Mouse (Mus musculus) bone marrow macrophage, adult 2 months (primary cell): Measurements from ENCODE around the gene Fermt3. TPM values are rescaled to one million over a fixed set of nuclear protein-coding genes. Genes with fewer than 3 reads are reported as not detected.

Experiments
- H3K27ac ChIP-seq: 2 replicates; pipeline ENCODE4 v1.5.1; 2012; ENCODE audit warnings: low read depth, low read length; ENCODE audit not compliant: insufficient read depth
- H3K4me1 ChIP-seq: 2 replicates; pipeline ENCODE4 v1.6.1; 2012; ENCODE audit warnings: low read length; ENCODE audit not compliant: control insufficient read depth, insufficient read depth
- H3K4me3 ChIP-seq: 2 replicates; pipeline ENCODE4 v1.5.1; 2012; ENCODE audit warnings: mild to moderate bottlenecking, low read length, moderate library complexity; ENCODE audit not compliant: insufficient read depth
- CTCF ChIP-seq: IDR thresholded peaks from 2 replicates; pipeline ENCODE4 v1.5.1; 2012; ENCODE audit warnings: low read depth, mild to moderate bottlenecking, low read length, moderate library complexity
- POLR2A ChIP-seq: IDR thresholded peaks from 2 replicates; pipeline ENCODE4 v1.6.1; 2012; ENCODE audit warnings: mild to moderate bottlenecking, low read depth, low read length, borderline replicate concordance
- polyA plus RNA-seq: library from polyadenylated mRNA; stranded (reverse); fragments of >200 nt; gene quantifications from 2 replicates; pipeline ENCODE4 v1.2.4, GENCODE M21; 2012; ENCODE audit not compliant: missing spikeins, insufficient read depth, insufficient read length

The Fermt3 gene
- polyA plus RNA-seq, 1 experiment: 190 TPM

GRCm38 (mm10) chr19:6980381-6981093 is 38.7 kb downstream of the Fermt3 start, which contains the start of gene Fkbp2:
TSS of gene Fkbp2 (minus strand) at chr19:6980501.
- Histone ChIP-seq H3K4me1 (peaks cover 18% of the 10 kb centered on the region), H3K4me3 (peak within 1 kb of the TSS; percentile 75), H3K27ac (peak within 1 kb of the TSS; percentile 81)
- TF ChIP-seq CTCF (no peak), POLR2A (peak; percentile 92)

DNA sequence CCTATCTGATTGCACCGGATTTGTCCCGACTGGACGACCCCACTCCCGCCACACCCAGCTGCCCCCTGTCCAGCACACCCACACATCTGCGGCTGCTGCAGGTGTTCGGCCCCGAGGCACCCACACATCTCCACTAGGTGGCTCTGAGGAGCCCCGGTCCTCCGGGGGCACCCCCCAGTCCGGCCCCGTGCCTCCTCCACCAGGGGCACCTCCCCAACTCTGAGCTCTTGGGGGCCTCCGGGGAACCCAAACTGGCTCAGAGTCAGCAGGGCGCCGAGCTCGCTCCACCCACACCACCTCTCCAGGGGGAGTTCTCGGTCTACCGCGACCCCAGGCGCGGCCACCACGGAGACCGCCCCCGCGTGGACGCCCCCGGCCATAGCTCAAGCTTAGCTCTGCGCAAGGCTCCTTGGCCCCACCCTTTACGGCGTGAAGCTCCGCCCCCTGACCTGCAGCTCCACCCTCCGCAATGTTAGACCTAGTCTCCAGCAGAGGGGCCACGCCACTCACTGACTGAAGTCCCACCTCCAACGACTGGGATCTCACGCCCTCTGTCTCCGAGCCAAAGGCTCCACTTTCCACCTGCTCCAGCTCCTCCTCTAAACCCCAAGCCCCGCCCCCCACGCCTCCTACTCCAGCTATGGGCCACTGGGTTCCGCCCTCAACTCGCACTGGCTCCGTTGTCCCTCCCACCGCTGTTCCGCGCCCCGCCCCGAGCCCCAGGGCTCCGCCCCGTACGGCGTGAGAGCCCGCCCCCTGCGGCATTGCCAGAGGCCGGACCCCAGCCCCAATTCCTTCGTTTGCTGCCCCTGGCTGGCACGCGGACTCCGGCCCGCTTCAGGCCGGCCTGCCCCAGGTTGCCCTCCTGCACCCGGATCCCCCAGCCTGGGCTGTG is 39.5 kb downstream of the Fermt3 start:
- Histone ChIP-seq H3K4me1 (peaks cover 18% of the 10 kb centered on the region), H3K27ac (peak overlapping the region; percentile 81), H3K4me3 (peak overlapping the region; percentile 75)
- TF ChIP-seq CTCF (peak; percentile 79), POLR2A (no peak)

GRCm38 (mm10) chr19:6979001-6979479 is 40.2 kb downstream of the Fermt3 start:
- Histone ChIP-seq H3K4me1 (peaks cover 18% of the 10 kb centered on the region), H3K27ac (peak overlapping the region; percentile 81), H3K4me3 (peak overlapping the region; percentile 74)
- TF ChIP-seq CTCF: no peak

DNA sequence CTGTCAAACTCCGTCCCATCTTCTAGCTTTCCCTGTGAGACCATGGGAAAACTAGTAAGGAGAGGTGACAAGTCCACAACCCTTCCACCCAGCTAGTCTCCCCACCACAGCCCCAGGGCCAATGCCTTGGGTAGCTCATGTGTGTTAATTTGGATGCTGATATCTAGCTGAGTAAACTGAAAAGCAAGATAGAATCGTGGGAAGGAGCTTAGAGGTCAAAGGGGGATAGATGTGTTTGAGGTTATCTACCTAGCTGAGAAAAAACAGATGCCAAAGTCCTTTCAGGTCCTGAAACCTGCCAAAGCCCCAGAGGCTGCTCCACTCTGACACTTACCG is 40.7 kb downstream of the Fermt3 start:
- TF ChIP-seq POLR2A (no peak), CTCF (no peak)
- Histone ChIP-seq H3K4me1 (peaks cover 22% of the 10 kb centered on the region), H3K27ac (peak overlapping the region; percentile 81), H3K4me3 (peak overlapping the region; percentile 74)

- no peak for TF ChIP-seq POLR2A
- no peak for TF ChIP-seq CTCF
- Histone ChIP-seq H3K4me1 (peaks cover 22% of the 10 kb centered on the region), H3K27ac (peak overlapping the region; percentile 81), H3K4me3 (peak overlapping the region; percentile 74)
Observed at GRCm38 (mm10) chr19:6977759-6978638, 41.3 kb downstream of the Fermt3 start.

DNA sequence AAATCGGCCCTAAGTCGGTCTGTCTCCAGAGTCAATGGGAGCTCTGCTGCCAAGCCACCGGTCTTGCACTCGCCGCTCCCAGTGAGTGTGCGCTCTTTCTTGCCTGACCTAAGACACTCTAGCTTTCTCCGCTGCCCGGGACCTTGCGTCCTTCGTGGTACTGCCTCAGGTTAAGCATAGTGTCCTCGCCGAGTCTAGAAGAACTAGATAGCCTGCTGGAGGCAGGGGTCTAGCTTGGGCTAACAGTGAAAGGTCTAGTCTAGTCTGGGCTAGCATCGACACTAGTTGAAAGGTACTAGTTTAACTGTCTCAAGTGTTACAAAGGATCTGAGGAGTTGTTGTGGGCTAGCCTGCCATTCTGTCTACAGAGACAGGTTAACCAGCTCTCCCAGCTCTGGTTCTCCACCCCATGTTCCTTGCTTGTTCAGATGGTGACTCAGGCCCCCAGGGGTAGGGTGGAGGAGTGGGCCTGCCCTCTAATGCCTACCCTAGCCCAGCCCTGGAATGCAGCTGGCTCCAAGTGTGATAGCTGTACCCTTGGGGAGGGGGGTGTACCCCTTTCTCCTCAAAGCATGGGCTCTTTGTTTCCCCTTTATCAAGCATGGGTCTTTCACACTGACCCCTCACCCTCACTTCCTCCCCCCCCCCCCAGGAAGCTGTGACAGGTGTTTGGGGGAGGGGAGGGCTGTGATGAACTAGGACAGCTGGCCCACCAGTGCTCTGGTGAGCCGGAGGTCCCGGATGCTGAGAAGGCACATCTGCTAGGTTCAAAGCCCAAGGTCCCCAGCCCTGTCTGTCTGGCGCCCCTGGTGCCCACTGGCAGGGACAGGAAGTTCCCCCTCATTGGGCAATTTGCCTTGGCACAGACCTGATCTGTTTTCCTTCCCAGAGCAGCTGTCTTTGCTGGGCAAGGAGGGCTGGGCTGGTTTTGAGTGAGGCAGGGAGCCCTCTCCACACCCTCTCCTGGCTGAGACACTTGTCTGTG is 43.4 kb downstream of the Fermt3 start, which contains the start of gene Plcb3:
TSS of gene Plcb3 (minus strand) at position 934 of the 985 bp plus-strand sequence.
- TF ChIP-seq CTCF (no peak), POLR2A (no peak)
- peak within 1 kb of the TSS; percentile 65 for H3K4me3 ChIP-seq
- H3K4me1 ChIP-seq: peaks cover 25% of the 10 kb centered on the region

GRCm38 (mm10) chr19:6974211-6975205 is 44.8 kb downstream of the Fermt3 start, which contains the start of gene Ppp1r14b:
TSS of gene Ppp1r14b (plus strand) at chr19:6974968.
- peaks cover 29% of the 10 kb centered on the region for H3K4me1 ChIP-seq
- TF ChIP-seq CTCF (no peak), POLR2A (no peak)
- H3K27ac ChIP-seq: peak within 1 kb of the TSS; percentile 75
- peak within 1 kb of the TSS; percentile 74 for H3K4me3 ChIP-seq

More for the DNA sequence above, 43.4 kb downstream of the Fermt3 start, which contains the start of gene Plcb3:
- H3K27ac ChIP-seq: peak within 1 kb of the TSS; percentile 64
